Mouse (Mus musculus) adipose tissue, adult 10 weeks (tissue): Measurements from ENCODE around the gene Hsfy2. TPM values are rescaled to one million over a fixed set of nuclear protein-coding genes. Genes with fewer than 3 reads are reported as not detected.

Experiments used
- polyA plus RNA-seq: library from polyadenylated mRNA; stranded (reverse); fragments of 350-450 nt; fragmentation: Illumina TruSeq; extraction: RNeasy Lipid Tissue Mini Kit (QIAGEN cat#74804); gene quantifications from one replicate; pipeline ENCODE4 v1.2.3, GENCODE M21; 2014; ENCODE audit warnings: low read depth, low replicate concordance

The Hsfy2 gene
- polyA plus RNA-seq = 1.3 TPM

GRCm38 (mm10) chr1:56637335-56637734 lies at the start of gene Hsfy2:
Gene Hsfy2 (minus strand): TSS chr1:56637435.

